Mouse (Mus musculus): ENCODE data around the gene Gm28048. TPM values are rescaled to one million over a fixed set of nuclear protein-coding genes. Genes with fewer than 3 reads are reported as not detected.
A peak's percentile ranks its signal among the peaks of the same experiment; 100 is the strongest.

Gene Gm28048
- total RNA-seq (2021) (1 to 10 TPM; 5.2 to 7.0 TPM), polyA plus RNA-seq (2012; rRNA removed) (2.1 and 8.3 TPM in 2 replicates)
- long read RNA-seq = 0 reads

GRCm38 (mm10) chr11:22981984-22982757 is at the start of gene Gm28048, which contains the start of gene Commd1:
Gene Gm28048, minus strand, starts transcription at chr11:22982090.
Gene Commd1, minus strand, starts transcription at chr11:22982382.
- H3K79me2 ChIP-seq (replicated peaks; ENCODE audit: control insufficient read depth, insufficient read depth, low read length) = peaks cover 2% of the 10 kb centered on the region; the same call in 1 of the 2 replicates
- peak; percentile 97 to 99 for DNase-seq
- intact Hi-C loops (cut with DNase I) = loop anchor here (10.0 kb wide), 2 partner anchors 513 to 583 kb away; partner anchors contain the start of gene Ahsa2
- TF ChIP-seq EP300 (IDR thresholded peaks at IDR 0.05; ENCODE audit: insufficient read depth, low read depth, low read length) (peak; percentile 79; the same call in 1 of the 2 replicates), CTCF (IDR thresholded peaks at IDR 0.05) (peak; percentile 90), POLR2A (IDR thresholded peaks at IDR 0.05; ENCODE audit: insufficient read depth, low read depth, low read length) (peak; percentile 88)
- H3K36me3 ChIP-seq (ENCODE audit: control insufficient read depth, insufficient read depth, low read length) = peaks cover 4% of the 10 kb centered on the region
- H3K4me3 ChIP-seq = peak within 1 kb of the TSS; percentile 91
- no peaks in the 10 kb centered on the region for H3K27me3 ChIP-seq (ENCODE audit: control insufficient read depth, insufficient read depth, low read length)
- peaks cover 6% of the 10 kb centered on the region for H3K4me1 ChIP-seq (ENCODE audit: control insufficient read depth, insufficient read depth, low read length)
- 2% methylated on average over 41 of the region's 42 CpGs for WGBS
- H3K9ac ChIP-seq (ENCODE audit: low read depth, low read length) = peak within 1 kb of the TSS; percentile 82
- H3K27ac ChIP-seq = peak within 1 kb of the TSS; percentile 91

- Histone ChIP-seq H3K79me2 (replicated peaks; ENCODE audit: control insufficient read depth, insufficient read depth, low read length) (no peaks in the 10 kb centered on the region), H3K9ac (ENCODE audit: low read depth, low read length) (no peak overlapping the region), H3K4me3 (no peak overlapping the region), H3K27ac (no peak overlapping the region), H3K27me3 (ENCODE audit: control insufficient read depth, insufficient read depth, low read length) (no peaks in the 10 kb centered on the region), H3K36me3 (ENCODE audit: control insufficient read depth, insufficient read depth, low read length) (no peaks in the 10 kb centered on the region), H3K4me1 (ENCODE audit: control insufficient read depth, insufficient read depth, low read length) (no peaks in the 10 kb centered on the region)
- whole genome bisulfite sequencing = 82% methylated on average over 6 of the region's 6 CpGs
- TF ChIP-seq CTCF (IDR thresholded peaks at IDR 0.05) (no peak), POLR2A (IDR thresholded peaks at IDR 0.05; ENCODE audit: insufficient read depth, low read depth, low read length) (no peak), EP300 (IDR thresholded peaks at IDR 0.05; ENCODE audit: insufficient read depth, low read depth, low read length) (no peak)
- DNase-seq = no peak
- intact Hi-C loops (cut with DNase I) = no loop called here
These were observed 47.5 kb upstream of the Gm28048 start for GRCm38 (mm10) chr11:23029399-23029798.

- Histone ChIP-seq H3K4me1 (ENCODE audit: control insufficient read depth, insufficient read depth, low read length) (no peaks in the 10 kb centered on the region), H3K27me3 (ENCODE audit: control insufficient read depth, insufficient read depth, low read length) (no peaks in the 10 kb centered on the region), H3K79me2 (replicated peaks; ENCODE audit: control insufficient read depth, insufficient read depth, low read length) (no peaks in the 10 kb centered on the region), H3K4me3 (no peak overlapping the region), H3K27ac (no peak overlapping the region), H3K9ac (ENCODE audit: low read depth, low read length) (no peak overlapping the region), H3K36me3 (ENCODE audit: control insufficient read depth, insufficient read depth, low read length) (no peaks in the 10 kb centered on the region)
- no peak for DNase-seq
- no peak for TF ChIP-seq EP300 (IDR thresholded peaks at IDR 0.05; ENCODE audit: insufficient read depth, low read depth, low read length)
- no peak for TF ChIP-seq CTCF (IDR thresholded peaks at IDR 0.05)
- TF ChIP-seq POLR2A (IDR thresholded peaks at IDR 0.05; ENCODE audit: insufficient read depth, low read depth, low read length) = no peak
- WGBS = 52% methylated on average over 3 of the region's 3 CpGs
- intact Hi-C loops (cut with DNase I) = no loop called here
These were observed 47.1 kb upstream of the Gm28048 start for GRCm38 (mm10) chr11:23028957-23029356.

- WGBS = 84% methylated on average over 3 of the region's 3 CpGs
- TF ChIP-seq CTCF (IDR thresholded peaks at IDR 0.05) (no peak), EP300 (IDR thresholded peaks at IDR 0.05; ENCODE audit: insufficient read depth, low read depth, low read length) (no peak), POLR2A (IDR thresholded peaks at IDR 0.05; ENCODE audit: insufficient read depth, low read depth, low read length) (no peak)
- no peak overlapping the region for H3K27ac ChIP-seq
- H3K79me2 ChIP-seq (replicated peaks; ENCODE audit: control insufficient read depth, insufficient read depth, low read length) = no peaks in the 10 kb centered on the region
- no peak for DNase-seq
- no peaks in the 10 kb centered on the region for H3K4me1 ChIP-seq (ENCODE audit: control insufficient read depth, insufficient read depth, low read length)
- no peaks in the 10 kb centered on the region for H3K36me3 ChIP-seq (ENCODE audit: control insufficient read depth, insufficient read depth, low read length)
- intact Hi-C loops (cut with DNase I) = no loop called here
- H3K27me3 ChIP-seq (ENCODE audit: control insufficient read depth, insufficient read depth, low read length) = no peaks in the 10 kb centered on the region
- H3K4me3 ChIP-seq = no peak overlapping the region
- no peak overlapping the region for H3K9ac ChIP-seq (ENCODE audit: low read depth, low read length)
These were observed 42.3 kb upstream of the Gm28048 start for GRCm38 (mm10) chr11:23024169-23024568.

GRCm38 (mm10) chr11:23023155-23023554 is 41.3 kb upstream of the Gm28048 start:
- Histone ChIP-seq H3K79me2 (replicated peaks; ENCODE audit: control insufficient read depth, insufficient read depth, low read length) (no peaks in the 10 kb centered on the region), H3K27ac (no peak overlapping the region), H3K9ac (ENCODE audit: low read depth, low read length) (no peak overlapping the region), H3K4me3 (no peak overlapping the region), H3K4me1 (ENCODE audit: control insufficient read depth, insufficient read depth, low read length) (no peaks in the 10 kb centered on the region), H3K36me3 (ENCODE audit: control insufficient read depth, insufficient read depth, low read length) (no peaks in the 10 kb centered on the region), H3K27me3 (ENCODE audit: control insufficient read depth, insufficient read depth, low read length) (no peaks in the 10 kb centered on the region)
- TF ChIP-seq CTCF (IDR thresholded peaks at IDR 0.05) (no peak), POLR2A (IDR thresholded peaks at IDR 0.05; ENCODE audit: insufficient read depth, low read depth, low read length) (no peak), EP300 (IDR thresholded peaks at IDR 0.05; ENCODE audit: insufficient read depth, low read depth, low read length) (no peak)
- DNase-seq = no peak
- intact Hi-C loops (cut with DNase I) = no loop called here
- WGBS = 79% methylated on average over 2 of the region's 2 CpGs

- Histone ChIP-seq H3K27ac (no peak overlapping the region; the same call in 1 of the 2 replicates), H3K79me2 (replicated peaks; ENCODE audit: control insufficient read depth, insufficient read depth, low read length) (no peaks in the 10 kb centered on the region), H3K9ac (ENCODE audit: low read depth, low read length) (no peak overlapping the region), H3K36me3 (ENCODE audit: control insufficient read depth, insufficient read depth, low read length) (no peaks in the 10 kb centered on the region), H3K4me1 (ENCODE audit: control insufficient read depth, insufficient read depth, low read length) (no peaks in the 10 kb centered on the region), H3K4me3 (no peak overlapping the region), H3K27me3 (ENCODE audit: control insufficient read depth, insufficient read depth, low read length) (no peaks in the 10 kb centered on the region)
- no peak for TF ChIP-seq EP300 (IDR thresholded peaks at IDR 0.05; ENCODE audit: insufficient read depth, low read depth, low read length)
- TF ChIP-seq CTCF (IDR thresholded peaks at IDR 0.05) = no peak
- no peak for TF ChIP-seq POLR2A (IDR thresholded peaks at IDR 0.05; ENCODE audit: insufficient read depth, low read depth, low read length)
- WGBS = 85% methylated on average over 14 of the region's 14 CpGs
- no peak for DNase-seq
- intact Hi-C loops (cut with DNase I) = no loop called here
These were observed 39.0 kb upstream of the Gm28048 start for GRCm38 (mm10) chr11:23020841-23021240.
